Mouse (Mus musculus): Measurements from ENCODE around the gene Topbp1. TPM values are rescaled to one million over a fixed set of nuclear protein-coding genes. Genes with fewer than 3 reads are reported as not detected.
A peak's percentile ranks its signal among the peaks of the same experiment; 100 is the strongest.

Topbp1 gene
- total and polyA plus RNA-seq, 2 experiments from 2014 or later: 11.5 to 16.9 TPM

GRCm38 (mm10) chr9:103398509-103399157 lies 93.6 kb downstream of the Topbp1 start:
- H3K27me3 ChIP-seq (ENCODE audit: insufficient read depth, low read length): no peaks in the 10 kb centered on the region
- H3K9me3 ChIP-seq (ENCODE audit: low read length): no peaks in the 10 kb centered on the region
- no peak overlapping the region for H3K4me2 ChIP-seq (ENCODE audit: low read depth, low read length, poor library complexity, severe bottlenecking)
- H3K4me3 ChIP-seq (ENCODE audit: low read depth, low read length): no peak overlapping the region
- H3K4me1 ChIP-seq (ENCODE audit: insufficient read depth, low read length): no peaks in the 10 kb centered on the region
- no peak for TF ChIP-seq CTCF (IDR thresholded peaks at IDR 0.05)
- 67% methylated on average over 21 of the region's 21 CpGs for WGBS
- no peak for ATAC-seq (ENCODE audit: low FRiP score)
- no peaks in the 10 kb centered on the region for H3K36me3 ChIP-seq (ENCODE audit: insufficient read depth, low read length)
- no peak overlapping the region for H3K27ac ChIP-seq (ENCODE audit: low read depth, low read length)
- peak; percentile 64 for DNase-seq (ENCODE audit: low spot score)
- no peak overlapping the region for H3K9ac ChIP-seq (replicated peaks; ENCODE audit: low read length, poor library complexity, severe bottlenecking)

Other genes with a start within 250 kb of the Topbp1 start
- gene Rab6b, start 193.4 kb upstream of the Topbp1 start, total RNA-seq (2014; rRNA removed): 228 and 249 TPM in 2 replicates
- 157 and 162 TPM in 2 replicates for gene Rab6b, start 193.4 kb upstream of the Topbp1 start, polyA plus RNA-seq (2015; fragmentation: Nextera tagmentation; extraction: Ambion mirVana)
- gene Srprb, start 103.1 kb upstream of the Topbp1 start, total RNA-seq (2014; rRNA removed): 50.7 and 52.5 TPM in 2 replicates
- 44.5 and 49.7 TPM in 2 replicates for gene Srprb, start 103.1 kb upstream of the Topbp1 start, polyA plus RNA-seq (2015; fragmentation: Nextera tagmentation; extraction: Ambion mirVana)
- gene Gm20425, start 74.9 kb upstream of the Topbp1 start, total RNA-seq (2014; rRNA removed): 3.0 TPM in 1 of 2 replicates, not detected in the other
- gene Gm20425, start 74.9 kb upstream of the Topbp1 start, polyA plus RNA-seq (2015; fragmentation: Nextera tagmentation; extraction: Ambion mirVana): 2.1 and 4.5 TPM in 2 replicates
- 14.2 and 29.9 TPM in 2 replicates for gene Trf, start 74.8 kb upstream of the Topbp1 start, total RNA-seq (2014; rRNA removed)
- gene Trf, start 74.8 kb upstream of the Topbp1 start, polyA plus RNA-seq (2015; fragmentation: Nextera tagmentation; extraction: Ambion mirVana): 22.5 and 22.7 TPM in 2 replicates
- gene 1300017J02Rik, start 133 bp upstream of the Topbp1 start, total RNA-seq (2014; rRNA removed): 0.27 TPM in 1 of 2 replicates, not detected in the other
- 0.27 and 0.56 TPM in 2 replicates for gene 1300017J02Rik, start 133 bp upstream of the Topbp1 start, polyA plus RNA-seq (2015; fragmentation: Nextera tagmentation; extraction: Ambion mirVana)
- 102 and 128 TPM in 2 replicates for gene Cdv3, start 60.6 kb downstream of the Topbp1 start, total RNA-seq (2014; rRNA removed)
- gene Cdv3, start 60.6 kb downstream of the Topbp1 start, polyA plus RNA-seq (2015; fragmentation: Nextera tagmentation; extraction: Ambion mirVana): 84.2 and 87.1 TPM in 2 replicates
- gene Bfsp2, start 175.2 kb downstream of the Topbp1 start, total RNA-seq (2014; rRNA removed): 1.2 and 1.8 TPM in 2 replicates
- 3.0 and 3.3 TPM in 2 replicates for gene Bfsp2, start 175.2 kb downstream of the Topbp1 start, polyA plus RNA-seq (2015; fragmentation: Nextera tagmentation; extraction: Ambion mirVana)